Mouse (Mus musculus) thymus, postnatal 0 days (tissue): ENCODE data around the gene Calm3. TPM values are rescaled to one million over a fixed set of nuclear protein-coding genes. Genes with fewer than 3 reads are reported as not detected.
"Not testable (repeated sequence)": the region's sequence is repeated elsewhere in the genome, so short reads cannot be mapped to it uniquely, and the experiment has no call there.

Experiments
- DNase-seq: peaks from one replicate; pipeline ENCODE4 v3.0.0-alpha.2; 2015; ENCODE audit warnings: low spot score
- polyA plus RNA-seq: library from polyadenylated mRNA; unstranded; fragments of >200 nt; fragmentation: Nextera tagmentation; extraction: Ambion mirVana; gene quantifications from 2 replicates; pipeline ENCODE4 v1.2.1, GENCODE M21; 2015

The Calm3 gene
- 201 and 212 TPM in 2 replicates for polyA plus RNA-seq

GRCm38 (mm10) chr7:16924037-16924834 lies at the start of gene Calm3:
Calm3 (minus strand) TSS chr7:16924114.
- DNase-seq, result peak; percentile 100

- no peak for DNase-seq
Observed at GRCm38 (mm10) chr7:16971160-16971559, 47.2 kb upstream of the Calm3 start.

DNA sequence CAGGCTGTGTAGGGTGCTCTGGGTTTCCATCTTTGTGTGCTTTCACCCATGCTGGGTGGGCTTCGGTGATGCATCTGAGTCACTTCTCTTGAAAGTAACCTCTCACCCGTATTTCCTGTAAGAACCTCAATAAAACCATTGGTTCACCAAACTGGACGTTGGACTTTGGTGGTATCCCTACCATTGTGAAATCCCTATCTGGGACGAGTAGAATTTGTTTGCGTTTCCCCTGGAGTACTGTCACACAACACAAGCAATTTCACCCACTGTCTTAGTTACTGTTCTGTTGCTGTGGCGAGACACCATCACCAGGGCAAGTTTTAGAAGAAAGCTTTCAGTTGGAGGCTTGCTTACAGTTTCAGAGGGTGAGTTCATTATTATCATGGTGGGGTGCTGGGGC lies 44.5 kb upstream of the Calm3 start:
- no peak for DNase-seq

DNA sequence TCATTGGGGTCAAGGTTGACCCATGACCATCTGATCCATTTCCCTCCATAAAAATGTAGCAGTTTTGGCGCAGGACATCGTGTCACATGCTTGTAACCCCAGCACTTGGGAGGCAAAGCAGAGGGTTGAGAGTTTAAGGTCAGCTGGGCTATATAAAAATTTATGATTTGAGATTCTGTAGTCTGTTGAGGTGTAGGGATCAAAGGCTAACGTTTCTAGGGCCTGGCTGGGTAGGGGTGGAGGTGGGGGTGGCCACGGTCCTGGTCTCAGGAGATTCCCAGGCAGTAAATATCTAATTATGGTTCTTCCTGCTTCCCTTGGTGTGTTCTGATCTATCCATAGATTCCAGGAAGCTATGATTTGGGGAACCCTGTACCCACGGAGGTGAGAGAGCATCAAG lies 37.8 kb upstream of the Calm3 start:
- DNase-seq, result no peak

DNA sequence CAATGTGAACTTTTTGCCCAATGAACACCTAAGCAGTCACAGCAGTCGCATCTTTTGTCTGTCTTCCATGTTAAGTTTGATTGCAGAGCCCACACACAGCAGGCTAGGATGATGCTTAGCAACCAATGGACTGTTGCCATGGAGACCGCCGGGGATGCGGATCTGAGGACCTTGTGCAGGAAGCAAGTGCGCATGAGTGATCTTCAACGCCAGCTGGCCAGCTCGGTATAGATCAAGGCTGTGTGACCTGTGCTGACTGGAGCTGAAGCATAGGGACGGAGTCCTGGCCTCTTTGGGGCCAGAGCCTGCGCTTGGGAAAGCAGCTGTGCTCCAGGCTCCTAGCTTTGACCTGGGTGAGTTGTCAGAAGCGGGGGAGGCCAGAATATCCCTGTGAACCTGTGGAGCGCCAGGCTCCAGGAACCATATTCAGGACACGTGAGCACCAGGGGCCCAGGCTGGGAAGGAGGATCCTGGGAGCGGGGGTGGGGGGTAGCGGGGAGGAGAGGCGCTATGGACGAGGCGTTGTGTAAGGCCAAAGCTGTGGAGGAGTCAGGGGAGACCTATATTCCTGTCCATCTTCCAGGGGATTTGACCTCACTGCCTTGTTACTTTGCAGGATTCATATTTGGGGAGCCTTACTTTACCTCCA lies 35.7 kb upstream of the Calm3 start, which contains the start of gene Pnmal1:
Pnmal1 (plus strand) TSS at position 141 of the 649 bp plus-strand sequence.
- DNase-seq, result no peak

DNA sequence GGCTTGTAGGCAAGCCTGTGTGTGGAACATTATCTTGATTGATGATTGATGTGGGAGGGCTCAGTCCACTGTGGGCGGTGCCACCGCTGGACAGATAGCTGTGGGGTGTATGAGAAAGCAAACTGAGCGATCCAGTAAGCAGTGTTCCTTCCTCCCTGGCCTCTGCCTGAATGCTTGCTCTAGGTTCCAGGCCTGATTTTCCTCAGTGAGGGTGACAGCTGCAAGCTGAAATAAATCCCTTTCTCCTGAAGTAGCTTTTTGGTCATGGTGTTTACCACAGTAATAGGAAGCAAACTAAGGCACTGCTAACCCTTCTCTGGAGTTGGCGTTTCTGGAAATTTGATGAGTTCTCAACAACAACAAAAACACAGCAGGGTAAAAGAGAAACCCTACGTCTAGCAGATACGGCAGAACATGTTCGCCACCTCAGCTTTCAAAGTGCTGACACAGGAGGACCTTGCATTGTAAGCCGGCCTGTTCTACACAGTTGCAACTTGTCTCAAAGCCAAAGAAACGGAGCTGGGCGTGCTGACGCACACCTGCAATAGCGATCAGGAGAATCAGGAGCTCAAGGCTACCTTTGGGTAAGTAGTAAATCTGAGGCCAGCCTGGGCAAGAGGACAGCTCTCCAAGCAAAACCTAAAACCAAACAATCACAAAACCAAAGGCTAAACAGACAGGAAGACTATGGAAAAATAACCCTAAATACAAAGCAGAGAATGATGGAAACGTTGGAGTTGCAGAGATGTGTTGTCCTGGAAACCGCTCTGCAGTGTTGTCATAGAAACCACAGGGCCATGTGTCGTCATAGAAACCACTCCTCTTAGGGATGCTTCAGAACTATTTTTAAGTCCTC lies 32.7 kb upstream of the Calm3 start:
- DNase-seq, result no peak

DNA sequence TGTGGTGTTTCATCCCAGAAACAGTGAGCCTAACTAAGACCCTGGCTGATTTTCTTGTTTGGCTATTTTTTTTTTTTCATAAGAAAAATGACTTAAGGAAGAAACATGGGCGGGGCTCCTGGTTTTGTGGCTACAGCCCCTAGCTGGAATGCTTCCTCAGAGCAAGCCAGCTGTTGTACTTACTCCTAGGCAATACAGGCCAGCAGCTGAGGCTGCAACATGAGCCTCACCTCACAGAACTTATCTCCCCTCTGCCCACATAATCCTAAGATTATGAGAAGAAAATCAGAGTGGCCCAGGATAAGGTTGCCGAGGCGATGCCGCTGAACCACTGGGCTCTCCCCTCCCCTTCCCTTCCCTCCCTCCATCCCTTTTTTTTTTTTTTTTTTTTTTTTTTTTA lies 31.8 kb upstream of the Calm3 start:
- no peak for DNase-seq

DNA sequence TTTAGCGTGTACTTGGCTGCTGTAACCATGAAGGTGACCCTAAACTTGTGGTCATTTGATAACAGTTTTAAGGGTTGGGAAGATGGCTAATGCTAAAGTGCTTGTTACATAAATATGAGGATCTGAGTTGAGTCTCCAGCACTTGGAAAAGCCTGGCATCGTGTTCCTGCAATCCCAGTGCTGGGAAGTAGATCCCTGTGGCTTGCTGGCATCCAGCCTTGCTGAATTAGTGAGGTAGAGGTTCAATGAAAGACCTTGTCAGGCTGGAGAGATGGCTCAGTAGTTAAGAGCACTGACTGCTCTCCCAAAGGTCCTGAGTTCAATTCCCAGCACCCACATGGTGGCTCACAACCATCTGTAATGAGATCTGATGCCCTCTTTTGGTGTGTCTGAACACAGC lies 29.9 kb upstream of the Calm3 start:
- DNase-seq, result not testable (repeated sequence)

DNA sequence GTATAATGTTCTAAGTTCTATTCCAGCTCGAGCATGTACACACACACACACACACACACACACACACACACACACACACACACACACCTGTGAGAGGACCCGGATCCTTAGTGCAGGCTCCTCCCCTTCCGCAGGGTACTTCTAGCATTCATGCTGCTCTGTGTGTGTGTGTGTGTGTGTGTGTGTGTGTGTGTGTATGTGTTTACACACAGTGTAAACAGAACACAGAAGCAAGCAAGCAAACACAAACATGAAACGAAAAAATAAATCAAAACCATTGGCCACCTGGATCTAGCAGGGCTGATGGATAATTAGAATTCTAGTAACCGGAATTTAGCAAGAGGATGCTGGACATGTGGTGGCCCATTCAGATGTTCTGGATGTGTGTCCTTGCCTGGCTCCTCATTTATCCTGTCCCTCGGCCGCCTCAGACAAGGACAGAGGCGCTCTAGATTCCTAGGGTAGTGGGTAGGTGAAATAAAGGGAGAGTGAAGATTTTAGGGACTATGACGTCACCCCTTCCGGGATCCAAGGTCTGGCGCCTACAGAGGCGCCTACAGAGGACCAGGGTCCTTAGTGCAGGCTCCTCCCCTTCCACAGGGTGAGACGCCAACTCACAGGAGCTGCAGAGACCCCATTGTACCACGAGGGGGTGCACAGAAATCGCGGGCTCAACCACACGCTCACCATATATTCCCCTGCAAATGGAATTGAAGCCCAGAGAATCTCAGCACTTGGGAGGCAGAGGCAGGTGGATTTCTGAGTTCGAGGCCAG lies 27.1 kb upstream of the Calm3 start:
- peak; percentile 86 for DNase-seq

DNA sequence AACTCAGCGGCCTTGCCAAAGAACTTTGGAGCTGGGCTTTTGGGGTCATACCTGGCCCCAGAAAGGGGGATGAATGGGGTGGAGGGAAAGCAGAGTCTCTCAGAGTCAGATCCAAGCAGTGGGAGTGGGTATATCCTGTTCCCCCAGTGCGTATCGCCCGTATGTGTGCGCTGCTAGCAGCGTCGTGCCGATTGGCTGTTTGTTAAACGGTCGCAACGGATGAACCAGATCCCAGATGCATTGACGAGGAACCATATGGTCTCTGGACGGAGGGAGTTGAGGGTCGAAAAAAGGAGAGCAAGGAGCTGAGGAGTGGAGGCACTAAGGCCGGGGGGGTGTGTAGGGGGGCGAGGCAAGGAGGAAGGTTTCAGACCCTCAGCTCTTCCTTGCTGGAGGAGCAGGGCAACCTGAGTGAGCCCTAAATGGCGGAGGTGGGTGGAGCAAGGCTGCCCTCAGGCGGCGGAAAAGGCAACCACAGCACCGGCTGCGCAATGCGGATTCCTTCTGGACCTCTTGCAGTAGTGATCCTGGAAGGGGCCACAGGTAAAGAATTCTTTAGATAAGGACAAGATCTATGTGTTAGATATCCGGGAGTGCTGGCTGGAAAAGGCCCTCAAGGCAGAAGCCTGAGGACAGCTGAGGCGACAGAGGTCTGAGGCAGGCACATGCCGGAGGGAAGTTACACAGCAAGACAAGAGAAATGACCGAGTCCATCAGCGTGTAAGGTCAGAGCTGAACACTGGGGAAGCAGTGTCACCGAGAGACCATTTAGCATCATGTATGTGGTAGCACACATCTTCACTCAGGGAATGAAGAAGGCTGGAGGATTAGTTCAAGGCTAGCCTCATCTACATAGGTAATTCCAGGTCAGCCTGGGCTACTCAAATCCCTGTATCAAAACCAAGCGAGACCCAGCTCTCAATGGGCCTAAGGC lies 26.3 kb upstream of the Calm3 start:
- DNase-seq, result peak; percentile 84

- no peak for DNase-seq
Observed at GRCm38 (mm10) chr7:16948923-16949458, 25.1 kb upstream of the Calm3 start.

DNA sequence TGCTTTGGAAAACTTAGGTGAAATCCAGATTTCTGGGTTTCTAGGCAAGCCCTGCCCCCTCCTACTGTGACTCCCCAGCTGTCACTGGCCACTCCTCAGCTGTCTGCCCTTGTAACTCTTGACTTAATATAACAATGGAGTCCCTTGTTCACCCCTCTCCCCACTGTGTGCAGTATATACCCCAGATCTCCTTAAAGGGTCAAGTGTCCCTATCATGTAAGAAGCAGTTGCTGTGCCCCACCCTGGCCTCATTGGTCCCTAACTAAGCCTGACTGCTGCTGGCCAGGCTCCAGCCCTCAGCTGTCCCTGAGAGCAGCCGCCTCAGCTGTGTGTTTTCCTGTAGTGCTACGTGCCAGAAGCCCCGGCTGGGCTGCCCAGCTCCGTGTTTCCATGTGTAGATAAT lies 24.0 kb upstream of the Calm3 start:
- DNase-seq, result no peak

GRCm38 (mm10) chr7:16947349-16947895 lies 23.5 kb upstream of the Calm3 start:
- no peak for DNase-seq

GRCm38 (mm10) chr7:16946441-16947348 lies 22.8 kb upstream of the Calm3 start:
- no peak for DNase-seq

- DNase-seq, result no peak
Observed at GRCm38 (mm10) chr7:16945419-16945818, 21.5 kb upstream of the Calm3 start.

DNA sequence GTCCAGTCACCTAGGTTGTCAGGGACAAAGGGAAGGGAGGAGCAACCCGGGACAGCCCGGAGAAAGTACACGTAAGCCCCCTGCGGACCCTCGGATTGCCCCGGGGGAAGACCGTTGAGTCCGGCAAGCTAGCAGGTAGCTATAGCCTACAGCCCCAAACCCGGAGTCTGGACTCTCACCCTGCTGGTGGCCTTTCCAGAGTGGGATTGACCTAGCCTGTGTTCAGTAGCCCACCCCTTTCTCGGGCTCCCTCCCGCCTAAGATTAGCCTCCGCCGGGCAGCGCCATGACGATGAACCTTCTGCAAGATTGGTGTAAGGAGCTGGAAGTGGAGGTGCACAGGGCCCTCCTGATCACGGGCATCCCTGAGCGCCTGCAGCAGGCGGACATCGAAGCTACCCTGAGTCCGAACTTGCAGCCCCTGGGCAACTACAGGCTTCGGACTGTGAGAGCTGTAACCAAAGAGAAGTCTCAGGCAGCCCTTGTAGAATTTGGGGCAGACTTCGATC lies 20.9 kb upstream of the Calm3 start:
- DNase-seq, result no peak

- peak; percentile 96 for DNase-seq
Observed at GRCm38 (mm10) chr7:16944061-16944807, 20.3 kb upstream of the Calm3 start, which contains the start of gene Pnmal2. Pnmal2 (plus strand) TSS chr7:16944682.
